Mouse (Mus musculus) ES-Bruce4 (cell line): ENCODE results near the gene Fam160b1. TPM values are rescaled to one million over a fixed set of nuclear protein-coding genes. Genes with fewer than 3 reads are reported as not detected.

Source experiments
- H3K27ac ChIP-seq: 2 replicates; pipeline ENCODE4 v1.5.1; 2012; ENCODE audit warnings: low read length, inconsistent platforms; ENCODE audit not compliant: insufficient read depth
- H3K27me3 ChIP-seq: 2 replicates; pipeline ENCODE4 v1.6.1; 2012; ENCODE audit warnings: mild to moderate bottlenecking, low read length, inconsistent platforms; ENCODE audit not compliant: control insufficient read depth, poor library complexity, insufficient read depth, severe bottlenecking
- H3K36me3 ChIP-seq: 2 replicates; pipeline ENCODE4 v1.6.1; 2012; ENCODE audit warnings: inconsistent platforms, mild to moderate bottlenecking, low read length, moderate library complexity; ENCODE audit not compliant: control insufficient read depth, poor library complexity, insufficient read depth, severe bottlenecking
- H3K4me1 ChIP-seq: one replicate; pipeline ENCODE4 v1.8.1; 2011; ENCODE audit warnings: low read length; ENCODE audit not compliant: control insufficient read depth, insufficient read depth
- H3K4me3 ChIP-seq: 2 replicates; pipeline ENCODE4 v1.5.1; 2011; ENCODE audit warnings: low read depth, mild to moderate bottlenecking, low read length
- H3K9ac ChIP-seq: 2 replicates; pipeline ENCODE4 v1.6.1; 2012; ENCODE audit warnings: low read depth, mild to moderate bottlenecking, inconsistent platforms; ENCODE audit not compliant: poor library complexity, severe bottlenecking
- H3K9me3 ChIP-seq: replicated peaks from 2 replicates; pipeline ENCODE4 v1.6.1; 2012; ENCODE audit warnings: mild to moderate bottlenecking, low read length, inconsistent platforms; ENCODE audit not compliant: control insufficient read depth, poor library complexity, insufficient read depth, severe bottlenecking
- CTCF ChIP-seq: IDR thresholded peaks from one replicate; pipeline ENCODE4 v1.8.1; 2011; ENCODE audit warnings: low read depth, low read length
- EP300 ChIP-seq: IDR thresholded peaks from 2 replicates; pipeline ENCODE4 v1.6.1; 2011; ENCODE audit warnings: low read depth, low read length; ENCODE audit not compliant: insufficient read depth
- POLR2A ChIP-seq: IDR thresholded peaks from one replicate; pipeline ENCODE4 v1.8.1; 2011; ENCODE audit warnings: low read length; ENCODE audit not compliant: insufficient read depth
- polyA plus RNA-seq: library from polyadenylated mRNA; stranded (reverse); fragments of >200 nt; gene quantifications from 2 replicates; pipeline ENCODE4 v1.2.4, GENCODE M21; 2011; ENCODE audit warnings: low read depth; ENCODE audit not compliant: missing spikeins, insufficient read depth, insufficient read length

The Fam160b1 gene
- polyA plus RNA-seq, 1 experiment, result 26.1 TPM

DNA sequence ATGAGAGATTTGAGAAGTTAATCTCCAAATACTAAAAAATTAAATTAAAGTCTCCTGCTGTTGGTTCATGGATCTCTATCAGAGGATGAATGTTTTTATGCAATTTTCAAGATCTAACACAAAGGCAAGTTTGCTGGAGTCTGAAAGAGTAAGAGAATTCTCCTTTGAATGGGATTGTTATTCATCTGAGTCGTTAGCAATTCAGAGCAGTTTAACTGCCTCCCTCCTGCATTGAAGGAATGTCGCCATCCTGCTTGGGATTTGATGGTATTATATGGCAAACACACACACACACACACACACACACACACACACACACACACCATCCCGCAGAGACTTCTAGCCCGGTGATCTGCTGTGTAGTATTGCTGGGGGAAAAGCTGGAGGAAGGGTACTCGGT lies 6.1 kb downstream of the Fam160b1 start:
- no peaks in the 10 kb centered on the region for H3K9me3 ChIP-seq
- no peaks in the 10 kb centered on the region for H3K27me3 ChIP-seq
- peaks cover 9% of the 10 kb centered on the region for H3K4me1 ChIP-seq
- H3K4me3 ChIP-seq, result no peak overlapping the region
- peak overlapping the region; percentile 87 for H3K27ac ChIP-seq
- H3K9ac ChIP-seq, result no peak overlapping the region
- peaks cover 7% of the 10 kb centered on the region for H3K36me3 ChIP-seq
- TF ChIP-seq EP300 (0 out of 2 replicates have a peak, but pooled peaks have one; percentile 15), CTCF (no peak)

DNA sequence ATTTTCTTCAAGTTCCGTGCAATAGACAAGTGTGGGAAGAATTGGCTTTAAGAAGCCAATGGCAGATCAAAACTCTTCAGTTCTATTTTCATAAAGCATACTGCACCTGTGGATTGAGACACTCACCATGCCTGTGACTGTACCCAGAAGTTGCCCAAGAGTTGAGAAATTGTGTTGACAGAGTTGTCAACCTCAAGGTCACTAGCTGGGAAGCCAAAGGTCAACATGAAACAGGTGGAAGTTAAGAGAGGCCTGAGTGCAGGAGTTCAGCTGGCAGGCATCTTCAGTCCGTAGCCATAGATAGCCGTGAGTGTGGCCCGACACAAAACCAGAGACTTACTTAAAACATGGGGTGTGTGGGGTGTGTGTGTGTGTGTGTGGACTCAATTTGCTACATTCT lies 6.7 kb downstream of the Fam160b1 start:
- no peaks in the 10 kb centered on the region for H3K27me3 ChIP-seq
- H3K9me3 ChIP-seq, result no peaks in the 10 kb centered on the region
- H3K27ac ChIP-seq, result peak overlapping the region; percentile 16
- no peak overlapping the region for H3K4me3 ChIP-seq
- H3K9ac ChIP-seq, result no peak overlapping the region
- TF ChIP-seq POLR2A (no peak), EP300 (no peak), CTCF (no peak)
- H3K4me1 ChIP-seq, result peaks cover 9% of the 10 kb centered on the region
- H3K36me3 ChIP-seq, result peaks cover 8% of the 10 kb centered on the region

DNA sequence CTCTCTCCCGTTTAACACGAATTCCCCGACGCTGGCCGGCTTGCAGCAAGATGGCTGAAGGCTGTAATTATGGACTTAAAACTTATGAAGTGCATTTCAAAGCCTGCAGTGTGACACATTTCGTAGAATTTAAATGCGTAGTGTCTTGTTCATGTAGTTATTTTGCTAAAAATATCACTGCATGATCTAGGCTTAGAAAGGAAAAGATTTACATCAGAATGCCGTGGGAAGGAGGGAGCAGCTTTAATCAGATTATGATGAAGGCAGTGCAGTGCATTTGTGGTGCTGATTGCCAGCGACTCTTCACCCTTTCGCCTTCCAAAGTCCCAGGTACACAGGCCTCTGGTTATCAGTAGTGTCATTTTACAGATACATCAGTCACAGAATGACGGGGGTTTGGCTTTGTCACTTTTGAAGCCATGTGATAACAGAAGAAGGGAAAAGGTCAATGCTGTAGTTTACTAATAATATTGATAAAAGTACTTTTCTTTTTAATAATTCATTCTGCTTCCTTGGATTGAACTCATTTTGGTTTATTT lies 7.4 kb downstream of the Fam160b1 start:
- Histone ChIP-seq H3K27me3 (no peaks in the 10 kb centered on the region), H3K4me1 (peaks cover 9% of the 10 kb centered on the region)

DNA sequence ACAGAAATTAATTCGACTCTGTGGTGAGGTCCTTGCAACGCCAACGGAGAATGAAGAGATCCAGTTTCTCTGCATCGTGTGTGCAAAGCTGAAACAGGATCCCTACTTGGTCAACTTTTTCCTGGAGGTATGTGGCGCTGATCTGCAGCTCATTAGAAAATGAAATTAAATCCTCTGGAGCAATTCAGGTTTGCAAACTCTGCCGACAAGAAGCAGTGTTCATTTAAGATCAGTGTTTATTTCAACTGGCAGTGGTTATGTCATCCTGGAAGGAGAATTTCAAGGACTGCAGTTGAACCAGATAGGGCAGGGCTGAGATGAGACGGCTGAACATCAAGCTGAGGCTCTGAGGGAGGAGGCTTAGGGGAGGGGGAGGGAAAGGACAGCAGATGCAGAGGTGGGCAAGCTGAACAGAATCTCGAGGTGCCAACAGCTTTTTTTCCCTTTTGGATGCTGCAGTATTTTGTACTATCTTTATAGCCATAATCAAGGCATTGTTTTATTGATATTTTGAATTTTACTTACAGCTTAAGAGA lies 12.9 kb downstream of the Fam160b1 start:
- TF ChIP-seq EP300 (no peak), CTCF (no peak), POLR2A (no peak)
- Histone ChIP-seq H3K27ac (no peak overlapping the region), H3K36me3 (peaks cover 25% of the 10 kb centered on the region)

More for the DNA sequence above, 7.4 kb downstream of the Fam160b1 start:
- H3K9ac ChIP-seq, result no peak overlapping the region
- peaks cover 10% of the 10 kb centered on the region for H3K36me3 ChIP-seq
- H3K4me3 ChIP-seq, result no peak overlapping the region
- no peaks in the 10 kb centered on the region for H3K9me3 ChIP-seq
- TF ChIP-seq POLR2A (no peak), CTCF (no peak), EP300 (no peak)
- peak overlapping the region; percentile 16 for H3K27ac ChIP-seq

DNA sequence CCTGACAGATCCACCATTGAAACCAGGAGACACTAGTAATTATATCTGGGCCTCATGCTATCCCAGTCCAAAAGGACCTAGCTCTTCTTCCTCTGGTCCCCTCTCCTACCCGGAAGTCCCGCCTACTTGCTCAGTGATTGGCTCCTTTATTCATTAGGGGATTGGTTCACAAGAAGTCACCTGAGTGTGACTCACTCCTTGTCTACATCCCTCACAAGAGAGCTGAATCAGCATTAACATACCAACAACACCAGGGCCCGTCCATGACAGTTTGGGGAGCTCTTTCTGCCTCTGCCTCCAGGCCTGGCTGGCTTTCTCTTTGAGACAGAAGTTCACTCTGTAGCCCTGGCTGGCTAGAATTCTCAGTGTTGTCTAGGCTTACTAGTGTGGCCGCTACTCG lies 14.7 kb downstream of the Fam160b1 start:
- H3K27ac ChIP-seq, result peak overlapping the region; percentile 66
- H3K9ac ChIP-seq, result peak overlapping the region; percentile 74
- H3K4me1 ChIP-seq, result no peaks in the 10 kb centered on the region
- no peaks in the 10 kb centered on the region for H3K9me3 ChIP-seq
- TF ChIP-seq POLR2A, result peak; percentile 11
- no peak for TF ChIP-seq EP300
- peak overlapping the region; percentile 80; the same call in 1 of the 2 replicates for H3K4me3 ChIP-seq
- H3K27me3 ChIP-seq, result no peaks in the 10 kb centered on the region
- H3K36me3 ChIP-seq, result peaks cover 37% of the 10 kb centered on the region

More for the DNA sequence above, 12.9 kb downstream of the Fam160b1 start:
- Histone ChIP-seq H3K27me3 (no peaks in the 10 kb centered on the region), H3K9ac (no peak overlapping the region), H3K4me1 (no peaks in the 10 kb centered on the region), H3K9me3 (no peaks in the 10 kb centered on the region), H3K4me3 (no peak overlapping the region)

DNA sequence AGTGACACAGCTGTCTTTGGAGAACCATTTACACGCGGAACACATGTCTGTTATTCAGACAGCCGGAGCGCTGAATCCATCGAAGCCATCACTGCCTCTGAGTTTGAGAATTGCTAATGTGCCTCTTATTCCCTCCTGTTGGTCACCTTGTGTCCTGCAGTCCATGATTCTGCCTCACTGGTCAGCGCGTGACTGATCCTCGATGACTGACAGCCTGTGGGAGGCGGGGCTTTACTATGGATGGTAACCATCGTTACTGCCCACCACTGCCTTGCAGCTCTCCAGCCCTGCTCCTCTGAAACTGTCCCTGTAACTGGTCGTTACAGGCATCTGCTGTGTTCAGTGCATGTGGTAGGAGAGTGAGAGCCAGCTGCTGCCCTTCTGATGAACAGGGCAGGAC lies 15.3 kb downstream of the Fam160b1 start:
- Histone ChIP-seq H3K4me1 (no peaks in the 10 kb centered on the region), H3K9me3 (no peaks in the 10 kb centered on the region), H3K36me3 (peaks cover 42% of the 10 kb centered on the region), H3K4me3 (no peak overlapping the region), H3K27ac (no peak overlapping the region), H3K27me3 (no peaks in the 10 kb centered on the region), H3K9ac (no peak overlapping the region)
- TF ChIP-seq CTCF (no peak), EP300 (no peak), POLR2A (no peak)
